Mouse (Mus musculus): ENCODE results near the gene Zfc3h1.

Gene Zfc3h1

GRCm38 (mm10) chr10:115384221-115385017 lies at the start of gene Zfc3h1, which contains the start of gene Thap2:
Gene Zfc3h1 (plus strand): TSS chr10:115384959.
Gene Thap2 (minus strand): TSS chr10:115384443.
- DNase-seq (ENCODE audit: low read depth, low spot score), result peak; percentile 98

DNA sequence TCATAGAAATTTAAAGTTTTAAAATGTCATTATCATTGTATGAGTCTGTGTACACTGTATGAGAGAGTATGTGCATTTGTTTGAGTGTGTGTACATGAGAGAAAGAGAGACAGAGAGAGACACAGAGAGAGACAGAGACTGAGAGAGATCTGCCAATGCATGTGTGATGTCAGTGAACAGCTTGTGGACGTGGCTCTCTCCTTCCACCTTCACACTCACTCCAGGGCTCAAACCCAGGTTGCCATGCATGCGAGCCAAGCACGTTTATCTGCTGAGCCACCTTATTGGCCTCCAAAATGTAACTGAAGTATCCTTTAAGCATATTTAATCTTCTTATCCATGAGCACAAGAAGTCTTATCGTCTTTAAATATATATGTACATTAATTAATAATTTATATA lies 47.9 kb upstream of the Zfc3h1 start:
- no peak for DNase-seq (ENCODE audit: low read depth, low spot score)

- DNase-seq (ENCODE audit: low read depth, low spot score), result no peak
These were observed 44.9 kb upstream of the Zfc3h1 start for GRCm38 (mm10) chr10:115339820-115340328.

GRCm38 (mm10) chr10:115342771-115343425 lies 41.9 kb upstream of the Zfc3h1 start:
- DNase-seq (ENCODE audit: low read depth, low spot score), result no peak

- DNase-seq (ENCODE audit: low read depth, low spot score), result no peak
These were observed 38.3 kb upstream of the Zfc3h1 start for GRCm38 (mm10) chr10:115346444-115346843.

- DNase-seq (ENCODE audit: low read depth, low spot score), result no peak
These were observed 36.6 kb upstream of the Zfc3h1 start for GRCm38 (mm10) chr10:115348131-115348530.

GRCm38 (mm10) chr10:115349029-115349428 lies 35.7 kb upstream of the Zfc3h1 start:
- no peak for DNase-seq (ENCODE audit: low read depth, low spot score)

DNA sequence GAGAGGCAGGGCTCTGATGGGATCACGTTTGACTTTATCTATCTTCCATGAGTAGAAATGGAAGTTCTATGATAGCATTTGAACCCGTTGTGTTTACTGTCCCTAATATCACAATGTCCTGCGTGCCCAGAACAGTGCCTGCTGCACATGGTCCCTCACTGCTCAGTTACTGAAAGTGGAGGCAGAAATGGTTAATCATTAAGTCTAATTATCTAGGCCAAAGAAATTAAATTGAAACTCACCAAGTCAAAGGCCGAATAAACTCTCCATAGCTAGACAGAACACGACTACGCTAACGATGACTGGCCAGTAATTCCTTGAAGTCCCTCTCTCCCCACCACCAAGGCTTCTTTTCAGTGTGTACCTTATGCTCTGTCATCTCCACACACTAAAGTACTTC lies 35.2 kb upstream of the Zfc3h1 start:
- no peak for DNase-seq (ENCODE audit: low read depth, low spot score)

- DNase-seq (ENCODE audit: low read depth, low spot score), result peak; percentile 28
These were observed 33.9 kb upstream of the Zfc3h1 start for GRCm38 (mm10) chr10:115350810-115351397.

DNA sequence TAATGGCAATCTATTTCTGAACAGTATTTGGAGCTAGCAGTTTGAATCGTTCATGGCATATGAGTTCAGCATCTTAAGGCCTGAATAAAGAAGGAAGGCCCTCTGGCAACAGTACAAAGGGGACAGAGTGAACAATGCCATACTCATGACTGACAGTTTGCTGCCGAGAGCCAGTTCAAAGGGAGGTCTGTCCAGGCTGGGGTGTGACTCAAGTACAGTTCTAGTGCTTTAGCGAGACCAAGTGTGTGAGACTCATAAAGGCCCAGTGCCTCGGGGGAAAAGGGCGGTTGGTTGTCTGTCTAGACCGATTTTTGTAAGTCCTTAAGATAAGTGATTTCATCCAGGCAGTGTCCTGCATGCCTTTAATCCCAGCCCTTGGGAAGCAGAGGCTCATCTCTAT lies 30.2 kb upstream of the Zfc3h1 start:
- DNase-seq (ENCODE audit: low read depth, low spot score), result peak; percentile 69

DNA sequence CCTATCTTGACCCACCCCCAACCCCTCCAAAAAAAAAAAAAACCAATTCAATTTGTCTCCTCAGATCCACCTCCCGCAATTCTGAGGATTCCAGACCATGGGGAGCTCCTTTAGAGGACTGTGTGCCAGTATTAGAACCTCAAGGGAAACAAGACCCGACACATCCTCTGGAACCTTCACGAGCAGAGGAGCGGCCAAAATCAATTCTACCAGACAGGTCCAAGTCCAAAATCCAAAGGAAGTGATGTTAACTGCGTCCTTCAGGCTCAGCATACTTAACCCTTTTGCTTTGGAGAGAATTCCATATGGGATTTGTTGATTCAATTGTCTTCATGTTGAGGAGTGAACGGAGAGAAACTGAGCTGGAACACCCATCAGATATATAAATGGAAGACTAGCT lies 29.7 kb upstream of the Zfc3h1 start:
- no peak for DNase-seq (ENCODE audit: low read depth, low spot score)

DNA sequence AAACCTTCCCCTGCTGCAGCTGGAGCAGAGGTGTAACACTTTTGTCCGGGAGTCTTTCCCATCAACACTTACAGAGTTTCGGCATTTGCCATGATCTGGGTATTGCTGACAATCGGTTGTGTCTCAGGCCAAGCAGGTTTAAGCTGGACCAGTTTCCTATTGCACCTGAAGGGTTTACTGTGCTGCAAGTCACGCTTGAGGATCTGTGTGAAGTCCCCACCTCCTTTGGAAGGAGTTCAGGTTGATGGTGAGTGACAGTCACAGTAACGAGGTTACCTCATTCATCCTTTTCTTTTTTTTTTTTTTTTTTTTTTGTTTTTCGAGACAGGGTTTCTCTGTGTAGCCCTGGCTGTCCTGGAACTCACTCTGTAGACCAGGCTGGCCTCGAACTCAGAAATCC lies 28.7 kb upstream of the Zfc3h1 start:
- DNase-seq (ENCODE audit: low read depth, low spot score), result no peak

GRCm38 (mm10) chr10:115358216-115358919 lies 26.4 kb upstream of the Zfc3h1 start:
- DNase-seq (ENCODE audit: low read depth, low spot score), result no peak

GRCm38 (mm10) chr10:115359066-115359465 lies 25.7 kb upstream of the Zfc3h1 start:
- no peak for DNase-seq (ENCODE audit: low read depth, low spot score)

DNA sequence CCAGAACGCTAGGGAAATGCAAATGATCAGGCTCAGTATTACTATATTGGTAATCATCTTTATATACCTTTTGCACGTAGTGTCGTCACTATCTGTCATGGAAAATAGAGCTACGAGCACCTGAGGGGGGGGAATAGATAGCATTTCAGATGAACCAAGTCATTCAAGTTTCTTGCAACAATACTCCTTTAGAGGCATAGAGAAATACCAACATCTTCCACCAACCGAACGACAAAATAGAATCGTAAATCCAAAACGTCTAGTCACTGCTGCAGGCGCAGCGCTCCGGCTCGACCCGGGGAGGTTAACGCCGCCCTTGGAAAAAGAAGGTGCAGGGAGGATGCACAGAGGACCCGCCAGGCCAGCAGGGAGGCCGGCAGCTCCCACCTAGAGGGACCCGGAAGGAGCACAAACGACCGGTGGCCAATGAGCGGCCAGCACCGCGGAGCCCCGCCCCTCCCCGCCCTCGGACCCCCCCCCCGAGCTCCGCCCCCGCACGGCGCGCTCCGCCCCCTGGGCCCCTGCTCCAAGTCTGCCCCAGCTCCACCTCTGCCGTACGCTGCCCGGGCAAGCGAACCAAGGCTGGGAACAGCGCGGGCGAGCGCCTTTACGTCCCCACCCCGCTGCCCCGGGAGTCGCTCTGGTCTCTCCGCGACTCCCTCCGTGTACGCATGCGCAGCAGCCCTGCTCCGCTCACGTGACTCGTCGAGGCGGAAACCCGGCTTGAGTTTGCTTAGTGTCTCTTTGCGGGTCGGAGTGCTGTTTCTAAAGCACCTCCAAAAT lies 22.7 kb upstream of the Zfc3h1 start, which contains the start of gene Tmem19:
Gene Tmem19, minus strand, starts transcription at position 662 of the 783 bp plus-strand sequence.
- DNase-seq (ENCODE audit: low read depth, low spot score), result peak; percentile 96

DNA sequence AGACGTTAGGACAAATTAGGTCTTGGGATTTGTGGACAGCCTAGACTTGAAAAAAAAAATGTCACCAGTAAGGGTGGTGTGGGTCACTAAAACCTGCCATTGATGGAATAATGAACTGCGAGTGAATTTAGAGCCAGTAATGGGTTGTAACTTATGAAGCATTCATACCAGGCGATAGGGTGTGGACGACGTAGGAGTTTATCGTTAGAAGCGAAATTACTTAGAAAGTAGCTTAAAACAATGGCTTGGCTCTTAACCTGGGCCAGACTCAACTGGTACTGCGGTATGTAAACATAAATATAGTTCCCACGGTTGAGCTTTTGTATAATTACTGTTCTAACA lies 22.2 kb upstream of the Zfc3h1 start:
- no peak for DNase-seq (ENCODE audit: low read depth, low spot score)

- DNase-seq (ENCODE audit: low read depth, low spot score), result peak; percentile 45
These were observed 21.6 kb upstream of the Zfc3h1 start for GRCm38 (mm10) chr10:115363151-115363550.

- DNase-seq (ENCODE audit: low read depth, low spot score), result peak; percentile 57
These were observed 3.2 kb upstream of the Zfc3h1 start for GRCm38 (mm10) chr10:115381506-115382084.

- no peak for DNase-seq (ENCODE audit: low read depth, low spot score)
These were observed 1.7 kb upstream of the Zfc3h1 start for GRCm38 (mm10) chr10:115382846-115383643.
